Mouse (Mus musculus) embryonic facial prominence, embryonic 11.5 days (tissue): Measurements from ENCODE around the gene Tjp2. TPM values are rescaled to one million over a fixed set of nuclear protein-coding genes. Genes with fewer than 3 reads are reported as not detected.

Experiments
- ATAC-seq: fragments of 200-750 bp; cut with Nextera tagmentation; replicated peaks from 2 replicates; pipeline ENCODE4 v1.8.0; 2017; ENCODE audit warnings: low read depth; ENCODE audit not compliant: insufficient number of reproducible peaks, low FRiP score, low TSS enrichment
- DNase-seq: peaks from one replicate; pipeline ENCODE4 v3.0.0-alpha.2; 2015; ENCODE audit warnings: low spot score
- H3K27ac ChIP-seq: fragments of 300-500 bp; sonication (generic); replicated peaks from 2 replicates; pipeline ENCODE4 v1.5.1; 2014; ENCODE audit warnings: mild to moderate bottlenecking, low read depth, low read length, control low read depth
- H3K27me3 ChIP-seq: fragments of 300-500 bp; sonication (generic); 2 replicates; pipeline ENCODE4 v1.6.1; 2014; ENCODE audit warnings: mild to moderate bottlenecking, low read length, moderate library complexity, mixed read lengths; ENCODE audit not compliant: control insufficient read depth, insufficient read depth
- H3K36me3 ChIP-seq: fragments of 300-500 bp; sonication (generic); replicated peaks from 2 replicates; pipeline ENCODE4 v1.6.1; 2014; ENCODE audit warnings: low read depth, mild to moderate bottlenecking, low read length, moderate library complexity, mixed read lengths; ENCODE audit not compliant: control insufficient read depth, insufficient read depth
- H3K4me1 ChIP-seq: fragments of 300-500 bp; sonication (generic); 2 replicates; pipeline ENCODE4 v1.6.1; 2014; ENCODE audit warnings: low read length, mixed read lengths; ENCODE audit not compliant: control insufficient read depth, insufficient read depth
- H3K4me2 ChIP-seq: fragments of 300-500 bp; sonication (generic); 2 replicates; pipeline ENCODE4 v1.6.1; 2014; ENCODE audit warnings: low read depth, mild to moderate bottlenecking, control low read depth, low read length, moderate library complexity
- H3K4me3 ChIP-seq: fragments of 300-500 bp; sonication (generic); 2 replicates; pipeline ENCODE4 v1.5.1; 2014; ENCODE audit warnings: low read depth, low read length, control low read depth
- H3K9ac ChIP-seq: fragments of 300-500 bp; sonication (generic); replicated peaks from 2 replicates; pipeline ENCODE4 v1.6.1; 2014; ENCODE audit warnings: mild to moderate bottlenecking, control low read depth, low read length
- H3K9me3 ChIP-seq: fragments of 300-500 bp; sonication (generic); replicated peaks from 2 replicates; pipeline ENCODE4 v1.6.1; 2016; ENCODE audit warnings: mild to moderate bottlenecking, low read length, inconsistent platforms, mixed read lengths; ENCODE audit not compliant: control insufficient read depth
- WGBS: fragments of 180-500 bp; shearing (Covaris S2); extraction: QIAGEN DNeasy Blood & Tissue Kit; methylation state at CpG from one replicate; pipeline ENCODE4 v1.1.7; 2014; 5-methylcytosine and 5-hydroxymethylcytosine counted together
- polyA plus RNA-seq: library from polyadenylated mRNA; unstranded; fragments of >200 nt; fragmentation: Nextera tagmentation; extraction: Ambion mirVana; gene quantifications from 2 replicates; pipeline ENCODE4 v1.2.1, GENCODE M21; 2014

The Tjp2 gene
- polyA plus RNA-seq, 1 experiment from 2014 or later = 22.4 TPM

DNA sequence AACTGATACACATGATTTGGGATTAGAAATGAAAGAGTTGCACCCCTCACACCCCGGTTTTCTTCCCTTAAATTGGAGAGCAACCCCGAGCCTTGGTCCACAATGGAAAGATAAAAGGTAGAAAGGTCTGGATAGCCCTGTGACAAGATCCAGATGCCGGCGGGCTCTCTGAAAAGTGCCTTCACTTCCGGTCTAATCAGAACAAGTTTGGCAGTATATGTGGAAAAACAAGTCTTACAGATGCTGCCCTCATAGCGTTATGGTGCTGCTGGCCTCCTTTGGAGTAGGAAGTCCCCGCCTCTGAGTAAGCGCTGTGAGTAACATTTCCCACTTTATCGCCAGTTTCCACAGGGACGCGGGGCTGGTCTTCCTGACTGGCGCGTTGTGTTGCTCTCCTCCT lies 49.9 kb downstream of the Tjp2 start:
- DNase-seq = peak; percentile 52
- peak overlapping the region; percentile 91 for H3K9ac ChIP-seq
- no peak overlapping the region for H3K27ac ChIP-seq
- no peaks in the 10 kb centered on the region for H3K36me3 ChIP-seq
- no peaks in the 10 kb centered on the region for H3K9me3 ChIP-seq
- 5% methylated on average over 13 of the region's 13 CpGs for WGBS
- no peaks in the 10 kb centered on the region; the same call in 1 of the 2 replicates for H3K4me1 ChIP-seq
- H3K4me3 ChIP-seq = peak overlapping the region; percentile 79
- no peak for ATAC-seq
- H3K4me2 ChIP-seq = peak overlapping the region; percentile 82
- H3K27me3 ChIP-seq = no peaks in the 10 kb centered on the region

DNA sequence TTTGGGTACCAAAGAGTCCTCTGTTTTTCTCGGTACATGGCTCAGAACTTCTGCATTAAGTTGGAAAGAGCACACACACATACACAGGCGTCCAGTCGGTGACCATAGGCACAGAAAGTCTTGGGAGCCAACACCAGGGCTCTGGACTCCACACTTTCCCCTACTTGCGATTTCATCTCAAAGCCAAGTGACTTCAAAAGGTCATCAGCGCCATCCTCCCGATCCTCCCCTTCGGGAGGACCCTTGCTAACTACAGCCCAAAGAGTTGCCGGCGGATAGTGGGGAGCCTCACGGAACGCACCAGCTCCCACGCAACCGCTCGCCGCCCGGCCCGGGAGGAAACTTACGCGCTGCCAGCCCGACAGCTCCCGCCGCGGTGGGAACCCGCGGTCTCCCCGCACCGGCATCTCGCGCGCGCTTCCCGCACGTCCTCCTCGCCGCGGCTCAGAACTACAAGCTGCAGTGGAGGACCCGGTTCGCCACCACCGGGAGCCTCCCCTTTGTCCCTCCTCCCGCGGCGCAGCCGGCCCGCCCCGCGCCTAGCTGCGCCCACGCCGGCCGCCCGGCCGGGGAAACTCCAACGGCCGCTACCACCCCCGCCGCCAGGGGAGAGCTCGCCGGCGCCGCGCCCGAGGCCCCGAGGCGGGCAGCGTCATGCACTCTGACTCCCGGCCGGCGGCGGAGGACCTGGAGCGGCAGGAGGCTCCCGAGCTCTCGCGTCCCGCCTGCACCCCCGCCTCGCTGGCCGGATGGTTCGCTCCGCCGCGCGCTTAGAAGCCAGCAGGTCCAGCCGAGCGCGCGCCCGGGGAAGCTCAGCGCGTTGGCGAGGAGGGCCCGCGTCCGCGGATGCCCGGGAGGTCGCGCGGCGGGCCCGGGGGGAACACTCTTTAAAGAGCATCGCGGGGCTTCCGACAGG lies 51.0 kb downstream of the Tjp2 start:
- no peaks in the 10 kb centered on the region for H3K9me3 ChIP-seq
- peak overlapping the region; percentile 70 for H3K27ac ChIP-seq
- H3K4me1 ChIP-seq = no peaks in the 10 kb centered on the region; the same call in 1 of the 2 replicates
- H3K4me3 ChIP-seq = peak overlapping the region; percentile 79
- DNase-seq (peak; percentile 95), ATAC-seq (peak; percentile 91)
- H3K27me3 ChIP-seq = no peaks in the 10 kb centered on the region
- under 1% methylated on average over 74 of the region's 103 CpGs for WGBS
- H3K9ac ChIP-seq = peak overlapping the region; percentile 91
- peak overlapping the region; percentile 82 for H3K4me2 ChIP-seq
- H3K36me3 ChIP-seq = no peaks in the 10 kb centered on the region

DNA sequence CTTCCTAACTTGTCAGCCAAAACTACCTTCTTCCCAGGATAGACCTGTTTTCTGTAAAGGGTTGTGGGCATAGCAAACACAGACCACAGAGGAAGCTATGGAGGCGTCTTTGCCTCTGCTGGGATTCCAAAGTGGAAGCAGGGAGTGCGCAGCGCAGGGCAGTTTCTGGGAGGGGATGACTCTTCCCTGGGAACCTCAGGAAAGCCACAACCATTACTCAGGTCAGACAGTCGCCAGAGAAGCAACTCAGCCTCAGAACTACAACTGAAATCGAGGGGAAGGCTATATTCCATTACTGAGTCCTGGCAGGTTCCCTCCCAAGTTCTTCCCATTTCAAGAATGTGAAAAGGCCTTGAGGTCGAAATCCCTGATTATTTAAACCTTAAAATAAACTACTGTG lies 51.8 kb downstream of the Tjp2 start:
- H3K27ac ChIP-seq = no peak overlapping the region
- no peak for DNase-seq
- H3K27me3 ChIP-seq = no peaks in the 10 kb centered on the region
- no peak for ATAC-seq
- H3K9ac ChIP-seq = peak overlapping the region; percentile 91
- WGBS = 33% methylated on average over 6 of the region's 6 CpGs
- H3K4me3 ChIP-seq = peak overlapping the region; percentile 79
- H3K4me2 ChIP-seq = peak overlapping the region; percentile 82
- H3K36me3 ChIP-seq = no peaks in the 10 kb centered on the region
- no peaks in the 10 kb centered on the region; the same call in 1 of the 2 replicates for H3K4me1 ChIP-seq
- no peaks in the 10 kb centered on the region for H3K9me3 ChIP-seq

DNA sequence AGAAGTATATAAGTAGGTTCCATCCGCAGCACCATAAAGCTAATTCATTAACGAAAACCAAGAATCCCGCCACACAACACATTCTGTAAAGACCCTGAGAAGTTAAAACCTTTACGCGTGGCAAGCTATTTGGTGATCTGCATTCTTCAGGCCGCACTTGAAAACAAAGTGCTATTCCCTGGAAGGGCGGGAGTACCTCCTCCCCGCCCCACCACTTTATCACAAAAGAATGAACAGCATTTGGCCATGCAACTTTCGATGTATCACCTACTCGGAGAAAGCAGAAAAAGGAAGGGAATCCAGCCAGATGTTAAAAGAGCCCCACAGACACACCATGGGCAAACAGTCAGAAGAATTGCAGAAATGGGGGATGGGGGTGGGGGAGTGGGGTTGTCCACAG lies 56.3 kb downstream of the Tjp2 start:
- Histone ChIP-seq H3K9me3 (no peaks in the 10 kb centered on the region), H3K4me2 (no peak overlapping the region), H3K4me1 (no peaks in the 10 kb centered on the region; the same call in 1 of the 2 replicates)

DNA sequence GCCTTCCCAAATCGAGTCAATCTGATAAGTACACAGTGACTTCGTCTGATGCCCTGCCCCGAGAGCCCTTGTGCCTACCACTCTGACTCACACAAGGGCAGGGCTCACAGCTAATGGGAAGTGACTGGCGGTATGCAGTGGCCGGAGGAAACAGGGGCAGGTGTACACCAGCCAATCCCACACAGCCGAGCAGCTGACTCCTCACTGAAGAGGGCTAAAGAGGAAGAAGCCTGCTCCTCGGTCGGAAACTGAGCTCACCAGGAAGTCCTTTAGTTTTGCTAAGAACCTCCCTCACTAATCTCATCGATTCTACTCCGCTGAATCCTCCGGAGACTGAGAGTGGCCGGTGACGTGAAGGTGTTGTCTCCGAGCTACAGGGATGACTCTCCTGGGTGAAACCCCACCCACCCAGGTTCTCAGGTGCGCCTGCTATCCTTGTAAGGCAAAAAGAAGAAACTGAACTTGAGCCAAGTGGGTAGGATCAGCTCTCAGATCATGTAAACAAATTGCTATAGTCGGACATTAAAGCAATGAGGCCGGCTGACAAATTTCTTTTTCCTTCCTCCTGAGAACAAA lies 58.2 kb downstream of the Tjp2 start:
- Histone ChIP-seq H3K9ac (no peak overlapping the region), H3K4me3 (no peak overlapping the region), H3K36me3 (no peaks in the 10 kb centered on the region), H3K4me2 (peak overlapping the region; percentile 1; the same call in 1 of the 2 replicates), H3K27ac (no peak overlapping the region), H3K27me3 (no peaks in the 10 kb centered on the region), H3K4me1 (no peaks in the 10 kb centered on the region), H3K9me3 (no peaks in the 10 kb centered on the region)
- 12% methylated on average over 17 of the region's 17 CpGs for WGBS
- ATAC-seq = no peak
- peak; percentile 43 for DNase-seq

More for the DNA sequence above, 56.3 kb downstream of the Tjp2 start:
- Histone ChIP-seq H3K9ac (no peak overlapping the region), H3K27ac (no peak overlapping the region), H3K27me3 (no peaks in the 10 kb centered on the region), H3K4me3 (no peak overlapping the region), H3K36me3 (no peaks in the 10 kb centered on the region)
- no peak for DNase-seq
- no peak for ATAC-seq
- WGBS = 81% methylated on average over 10 of the region's 10 CpGs

DNA sequence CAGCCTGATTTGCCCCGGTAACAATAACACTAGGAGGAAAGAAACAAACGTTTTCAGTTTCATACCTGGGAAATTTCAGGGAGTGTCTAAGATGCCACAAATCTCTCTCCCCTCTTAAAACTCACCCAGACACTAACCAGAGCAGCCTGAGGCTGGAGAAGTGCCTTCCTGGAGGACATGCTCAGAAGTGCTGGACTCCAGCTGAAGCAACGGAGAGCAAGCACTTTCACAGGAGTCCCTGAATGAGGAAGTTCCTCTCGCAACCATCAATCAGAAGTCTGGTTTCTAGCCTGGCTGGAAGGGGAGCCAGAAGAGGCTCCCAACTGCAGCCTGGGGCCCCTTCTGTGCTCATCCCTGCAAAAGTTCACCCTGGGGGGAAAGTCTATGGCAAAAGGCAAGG lies 60.9 kb downstream of the Tjp2 start:
- peak; percentile 17 for DNase-seq
- no peak overlapping the region for H3K4me3 ChIP-seq
- no peak overlapping the region for H3K4me2 ChIP-seq
- H3K27me3 ChIP-seq = no peaks in the 10 kb centered on the region
- no peaks in the 10 kb centered on the region for H3K36me3 ChIP-seq
- H3K9ac ChIP-seq = no peak overlapping the region
- no peak for ATAC-seq
- peak overlapping the region; percentile 35 for H3K27ac ChIP-seq
- no peaks in the 10 kb centered on the region for H3K9me3 ChIP-seq
- no peaks in the 10 kb centered on the region for H3K4me1 ChIP-seq
- WGBS = 37% methylated on average over 4 of the region's 4 CpGs

DNA sequence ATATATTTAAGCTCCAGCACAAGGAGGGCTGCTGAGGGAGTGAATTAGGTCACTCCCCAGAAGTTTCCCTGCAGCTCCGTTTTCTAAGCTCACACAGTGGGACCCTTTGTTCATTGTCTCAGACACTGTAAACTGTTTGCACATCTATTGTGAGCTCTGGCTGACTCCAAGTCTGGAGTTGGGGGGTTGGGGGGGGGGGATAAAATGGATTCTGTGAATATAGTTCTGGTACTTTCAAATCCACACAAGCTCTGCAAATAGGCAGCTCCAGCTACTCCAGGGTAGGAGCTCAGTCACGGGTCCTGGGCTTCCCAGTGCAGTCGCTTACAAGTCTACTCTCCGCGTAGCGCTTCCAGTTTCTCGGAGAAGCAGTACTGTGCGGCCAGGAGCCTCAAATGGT lies 64.4 kb downstream of the Tjp2 start:
- H3K4me2 ChIP-seq = no peak overlapping the region
- no peaks in the 10 kb centered on the region for H3K27me3 ChIP-seq
- 18% methylated on average over 8 of the region's 8 CpGs for WGBS
- DNase-seq = peak; percentile 44
- no peaks in the 10 kb centered on the region for H3K9me3 ChIP-seq
- H3K36me3 ChIP-seq = no peaks in the 10 kb centered on the region
- H3K27ac ChIP-seq = no peak overlapping the region
- no peaks in the 10 kb centered on the region for H3K4me1 ChIP-seq
- H3K4me3 ChIP-seq = no peak overlapping the region
- no peak for ATAC-seq
- no peak overlapping the region for H3K9ac ChIP-seq

DNA sequence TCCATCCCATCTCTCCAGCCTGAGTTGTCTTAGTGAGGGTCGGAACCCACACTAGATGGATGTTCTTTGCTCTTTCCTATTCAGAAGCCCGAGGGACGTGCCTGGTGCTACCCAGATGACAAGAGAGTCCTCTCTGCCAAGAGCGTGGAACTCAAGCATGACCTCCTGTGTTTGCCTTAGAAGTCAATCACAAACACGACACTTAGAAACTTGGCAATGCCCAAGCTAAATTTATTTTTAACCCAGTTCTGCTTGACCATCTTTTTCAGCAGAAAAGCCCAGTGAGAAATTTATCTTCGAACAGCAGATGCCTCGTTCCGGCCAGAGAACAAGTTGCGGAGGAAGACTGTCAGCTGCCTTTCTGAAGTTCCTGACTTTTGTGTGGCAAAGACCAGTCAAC lies 65.1 kb downstream of the Tjp2 start:
- Histone ChIP-seq H3K4me3 (no peak overlapping the region), H3K4me1 (no peaks in the 10 kb centered on the region), H3K4me2 (no peak overlapping the region), H3K27ac (no peak overlapping the region), H3K27me3 (no peaks in the 10 kb centered on the region), H3K36me3 (no peaks in the 10 kb centered on the region), H3K9me3 (no peaks in the 10 kb centered on the region), H3K9ac (no peak overlapping the region)
- 64% methylated on average over 9 of the region's 9 CpGs for WGBS
- no peak for ATAC-seq
- no peak for DNase-seq
